Mouse (Mus musculus) lung, adult 2 months (tissue): Measurements from ENCODE around the gene Commd6.

ENCODE experiments used
- CTCF ChIP-seq: fragments of 200-500 bp; IDR thresholded peaks from 2 replicates; pipeline ENCODE4 v1.5.1; 2011; ENCODE audit warnings: mild to moderate bottlenecking, low read length, control low read depth; ENCODE audit not compliant: insufficient read depth
- POLR2A ChIP-seq: fragments of 200-500 bp; IDR thresholded peaks from 2 replicates; pipeline ENCODE4 v1.6.1; 2011; ENCODE audit warnings: low read depth, mild to moderate bottlenecking, control low read depth, low read length, borderline replicate concordance; ENCODE audit errors: extremely low read depth

- TF ChIP-seq POLR2A (no peak), CTCF (no peak)
Measured at GRCm38 (mm10) chr14:101602851-101603250, 37.6 kb downstream of the Commd6 start.
